Comparison of ENCODE assay signal across 13 mouse cellular contexts in genomic region chr16:94566124-94566523, GRCm38 (mm10).
"Had no signal": no experiment of that assay in that cellular context is flagged by ENCODE, and none has a peak within 500 bp of the region (broad histone marks: within the 10 kb centered on the region; RNA-seq: fewer than 3 reads in every experiment).

No protein-coding gene starts in this region.

- H3K4me2 ChIP-seq: limb, embryonic 13.5 days; liver, embryonic 13.5 days; midbrain, embryonic 12.5 days; neural tube, embryonic 13.5 days; stomach, embryonic 15.5 days had no signal

- H3K36me3 ChIP-seq: limb, embryonic 13.5 days; liver, embryonic 13.5 days; midbrain, embryonic 12.5 days; neural tube, embryonic 13.5 days; stomach, embryonic 15.5 days had no signal

- H3K9ac ChIP-seq: limb, embryonic 13.5 days; liver, embryonic 13.5 days; midbrain, embryonic 12.5 days; neural tube, embryonic 13.5 days; stomach, embryonic 15.5 days had no signal

- DNase-seq: kidney, adult 11 months; kidney, postnatal 10 days; left cerebral cortex, postnatal 4 days; liver, embryonic 13.5 days; lung, adult 18-20 months; retina, postnatal 1 day; right cerebral cortex, postnatal 4 days; thymus, postnatal 4 days had no signal

- H3K9me3 ChIP-seq: limb, embryonic 13.5 days; liver, embryonic 13.5 days; midbrain, embryonic 12.5 days; neural tube, embryonic 13.5 days; stomach, embryonic 15.5 days had no signal

- H3K27me3 ChIP-seq: limb, embryonic 13.5 days; liver, embryonic 13.5 days; neural tube, embryonic 13.5 days; stomach, embryonic 15.5 days had no signal

- H3K4me3 ChIP-seq: limb, embryonic 13.5 days; liver, embryonic 13.5 days; midbrain, embryonic 12.5 days; neural tube, embryonic 13.5 days; stomach, embryonic 15.5 days had no signal

- ATAC-seq: midbrain, embryonic 16.5 days had no signal

- H3K4me1 ChIP-seq: limb, embryonic 13.5 days had no signal

- H3K27ac ChIP-seq: limb, embryonic 13.5 days; liver, embryonic 13.5 days; midbrain, embryonic 12.5 days; neural tube, embryonic 13.5 days; stomach, embryonic 15.5 days had no signal
